Mouse (Mus musculus): ENCODE measurements at regions not wholly inside any gene's neighbourhood (a gene's known extent, or its start where the extent isn't known, plus 50 kb on each side); places are given as distances from the start of the nearest gene placed in this dataset.

DNA sequence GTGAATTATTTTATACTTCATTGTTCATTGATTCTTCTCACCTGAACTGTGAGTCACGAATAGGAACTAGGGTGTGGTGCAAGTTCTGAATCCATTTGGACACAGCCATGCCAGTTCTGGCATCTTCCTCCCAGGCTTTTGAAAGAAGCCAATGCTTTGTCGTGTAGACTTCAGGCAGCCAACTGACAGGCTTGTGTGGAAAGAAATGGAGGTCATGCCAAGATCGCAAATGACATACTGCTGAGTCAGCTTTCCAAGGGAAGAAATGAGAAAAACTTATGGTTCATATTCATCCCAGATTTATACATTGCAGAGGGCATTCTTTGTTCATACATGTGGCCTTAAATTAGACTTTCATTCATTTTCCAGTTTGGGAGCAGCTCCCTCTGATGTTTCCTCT is 285.8 kb upstream of the Ndst3 start:
- Histone ChIP-seq H3K27me3 (ENCODE audit: control insufficient read depth, insufficient read depth, low read length) (no peaks in the 10 kb centered on the region), H3K4me2 (replicated peaks; ENCODE audit: low read depth, low read length) (no peak overlapping the region), H3K27ac (ENCODE audit: low read depth, low read length) (no peak overlapping the region), H3K4me1 (replicated peaks; ENCODE audit: control insufficient read depth, insufficient read depth, low read length) (no peaks in the 10 kb centered on the region), H3K9me3 (ENCODE audit: control insufficient read depth, low read length) (no peaks in the 10 kb centered on the region), H3K36me3 (ENCODE audit: control insufficient read depth, insufficient read depth, low read length) (no peaks in the 10 kb centered on the region), H3K4me3 (ENCODE audit: low read depth, low read length) (no peak overlapping the region), H3K9ac (ENCODE audit: low read depth, low read length) (no peak overlapping the region)
- ATAC-seq (ENCODE audit: low FRiP score): no peak
- 83% methylated on average over 3 of the region's 3 CpGs for WGBS
- no peak for DNase-seq (ENCODE audit: low spot score)

DNA sequence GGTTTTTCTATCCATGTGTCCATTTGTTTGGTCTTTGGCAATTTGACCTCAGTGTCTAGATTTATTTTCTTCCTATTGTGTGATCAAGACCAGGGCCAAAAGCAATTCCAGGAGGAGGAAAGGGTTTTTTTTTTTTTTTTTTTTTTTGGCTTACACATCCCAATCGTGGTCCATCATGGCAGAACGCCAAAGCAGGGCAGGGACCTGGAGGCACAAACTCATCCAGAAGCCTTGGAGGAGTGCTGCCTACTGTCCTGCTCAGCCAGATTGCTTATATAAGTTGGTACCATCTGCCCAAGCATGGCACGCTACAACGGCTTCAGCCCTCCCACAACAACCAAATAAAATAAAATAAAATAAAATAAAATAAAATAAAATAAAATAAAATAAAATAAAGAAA is 286.5 kb upstream of the Ndst3 start:
- no peak overlapping the region for H3K4me2 ChIP-seq (replicated peaks; ENCODE audit: low read depth, low read length)
- DNase-seq (ENCODE audit: low spot score): no peak
- no peaks in the 10 kb centered on the region for H3K9me3 ChIP-seq (ENCODE audit: control insufficient read depth, low read length)
- ATAC-seq (ENCODE audit: low FRiP score): no peak
- no peaks in the 10 kb centered on the region for H3K27me3 ChIP-seq (ENCODE audit: control insufficient read depth, insufficient read depth, low read length)
- H3K4me3 ChIP-seq (ENCODE audit: low read depth, low read length): no peak overlapping the region
- WGBS: 90% methylated on average over 4 of the region's 4 CpGs
- H3K9ac ChIP-seq (ENCODE audit: low read depth, low read length): no peak overlapping the region
- no peaks in the 10 kb centered on the region for H3K4me1 ChIP-seq (replicated peaks; ENCODE audit: control insufficient read depth, insufficient read depth, low read length)
- H3K27ac ChIP-seq (ENCODE audit: low read depth, low read length): no peak overlapping the region
- H3K36me3 ChIP-seq (ENCODE audit: control insufficient read depth, insufficient read depth, low read length): no peaks in the 10 kb centered on the region

GRCm38 (mm10) chr3:123983045-123983444 is 292.4 kb upstream of the Ndst3 start:
- Histone ChIP-seq H3K9ac (ENCODE audit: low read depth, low read length) (no peak overlapping the region), H3K27me3 (ENCODE audit: control insufficient read depth, insufficient read depth, low read length) (no peaks in the 10 kb centered on the region), H3K36me3 (ENCODE audit: control insufficient read depth, insufficient read depth, low read length) (no peaks in the 10 kb centered on the region), H3K27ac (ENCODE audit: low read depth, low read length) (no peak overlapping the region), H3K4me3 (ENCODE audit: low read depth, low read length) (no peak overlapping the region), H3K4me1 (replicated peaks; ENCODE audit: control insufficient read depth, insufficient read depth, low read length) (no peaks in the 10 kb centered on the region), H3K9me3 (ENCODE audit: control insufficient read depth, low read length) (no peaks in the 10 kb centered on the region), H3K4me2 (replicated peaks; ENCODE audit: low read depth, low read length) (no peak overlapping the region)
- ATAC-seq (ENCODE audit: low FRiP score) (no peak), DNase-seq (ENCODE audit: low spot score) (no peak)

- no peaks in the 10 kb centered on the region for H3K4me1 ChIP-seq (replicated peaks; ENCODE audit: control insufficient read depth, insufficient read depth, low read length)
- H3K27me3 ChIP-seq (ENCODE audit: control insufficient read depth, insufficient read depth, low read length): no peaks in the 10 kb centered on the region
- no peak overlapping the region for H3K4me2 ChIP-seq (replicated peaks; ENCODE audit: low read depth, low read length)
- no peak overlapping the region for H3K27ac ChIP-seq (ENCODE audit: low read depth, low read length)
- DNase-seq (ENCODE audit: low spot score) (no peak), ATAC-seq (ENCODE audit: low FRiP score) (no peak)
- H3K9me3 ChIP-seq (ENCODE audit: control insufficient read depth, low read length): no peaks in the 10 kb centered on the region
- H3K4me3 ChIP-seq (ENCODE audit: low read depth, low read length): no peak overlapping the region
- no peaks in the 10 kb centered on the region for H3K36me3 ChIP-seq (ENCODE audit: control insufficient read depth, insufficient read depth, low read length)
- WGBS: 80% methylated on average over 1 of the region's 1 CpGs
- H3K9ac ChIP-seq (ENCODE audit: low read depth, low read length): no peak overlapping the region
Measured at GRCm38 (mm10) chr3:123983530-123983929, 292.9 kb upstream of the Ndst3 start.

DNA sequence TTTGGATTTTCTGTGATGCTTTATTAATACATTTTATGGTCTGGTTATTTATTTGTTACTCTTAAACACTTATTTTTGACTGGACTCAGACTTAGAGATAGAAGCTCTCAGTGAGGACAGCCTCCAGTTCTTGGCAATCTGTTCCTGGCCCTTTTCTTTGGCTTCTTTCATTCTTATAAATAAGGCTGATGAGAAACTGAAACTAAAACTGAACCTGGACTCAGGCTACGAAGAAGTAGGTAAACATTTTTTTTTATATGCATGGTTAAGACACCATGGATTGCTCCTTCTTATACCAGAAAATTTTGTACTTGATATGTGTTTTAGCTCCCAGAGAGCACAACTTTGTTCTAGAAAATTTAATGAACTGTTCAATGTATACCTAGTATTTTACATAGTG is 293.4 kb upstream of the Ndst3 start:
- Histone ChIP-seq H3K27ac (ENCODE audit: low read depth, low read length) (no peak overlapping the region), H3K9me3 (ENCODE audit: control insufficient read depth, low read length) (no peaks in the 10 kb centered on the region), H3K4me1 (replicated peaks; ENCODE audit: control insufficient read depth, insufficient read depth, low read length) (no peaks in the 10 kb centered on the region), H3K4me3 (ENCODE audit: low read depth, low read length) (no peak overlapping the region), H3K36me3 (ENCODE audit: control insufficient read depth, insufficient read depth, low read length) (no peaks in the 10 kb centered on the region), H3K9ac (ENCODE audit: low read depth, low read length) (no peak overlapping the region), H3K27me3 (ENCODE audit: control insufficient read depth, insufficient read depth, low read length) (no peaks in the 10 kb centered on the region), H3K4me2 (replicated peaks; ENCODE audit: low read depth, low read length) (no peak overlapping the region)
- WGBS: 74% methylated on average over 1 of the region's 1 CpGs
- ATAC-seq (ENCODE audit: low FRiP score): no peak
- DNase-seq (ENCODE audit: low spot score): no peak

GRCm38 (mm10) chr3:123999957-124000616 is 309.4 kb upstream of the Ndst3 start:
- Histone ChIP-seq H3K9me3 (ENCODE audit: control insufficient read depth, low read length) (no peaks in the 10 kb centered on the region), H3K4me2 (replicated peaks; ENCODE audit: low read depth, low read length) (no peak overlapping the region), H3K9ac (ENCODE audit: low read depth, low read length) (no peak overlapping the region), H3K27ac (ENCODE audit: low read depth, low read length) (no peak overlapping the region), H3K27me3 (ENCODE audit: control insufficient read depth, insufficient read depth, low read length) (no peaks in the 10 kb centered on the region), H3K36me3 (ENCODE audit: control insufficient read depth, insufficient read depth, low read length) (no peaks in the 10 kb centered on the region), H3K4me1 (replicated peaks; ENCODE audit: control insufficient read depth, insufficient read depth, low read length) (no peaks in the 10 kb centered on the region), H3K4me3 (ENCODE audit: low read depth, low read length) (no peak overlapping the region)
- no peak for DNase-seq (ENCODE audit: low spot score)
- 86% methylated on average over 3 of the region's 3 CpGs for WGBS
- ATAC-seq (ENCODE audit: low FRiP score): no peak

DNA sequence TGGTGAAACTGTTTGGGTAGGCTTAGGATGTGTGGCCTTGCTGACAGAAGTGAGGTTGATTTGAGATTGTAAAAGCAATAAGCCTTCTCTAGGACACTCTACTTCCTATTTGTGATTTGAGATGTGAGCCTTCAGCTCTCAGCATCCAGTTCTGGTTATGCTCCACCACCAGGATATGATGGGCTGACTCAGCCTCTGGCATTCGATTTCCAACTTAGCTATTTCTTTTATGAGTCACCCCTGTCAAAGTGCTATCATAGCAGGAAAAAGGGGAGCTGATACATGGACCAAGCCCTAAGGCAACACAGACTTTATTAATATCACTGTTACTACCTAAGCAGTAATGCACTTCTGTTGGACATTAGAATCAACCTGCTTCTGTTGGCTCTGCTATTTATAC is 310.2 kb upstream of the Ndst3 start:
- no peaks in the 10 kb centered on the region for H3K27me3 ChIP-seq (ENCODE audit: control insufficient read depth, insufficient read depth, low read length)
- ATAC-seq (ENCODE audit: low FRiP score): no peak
- H3K27ac ChIP-seq (ENCODE audit: low read depth, low read length): no peak overlapping the region
- no peaks in the 10 kb centered on the region for H3K36me3 ChIP-seq (ENCODE audit: control insufficient read depth, insufficient read depth, low read length)
- no peak overlapping the region for H3K9ac ChIP-seq (ENCODE audit: low read depth, low read length)
- WGBS: 76% methylated on average over 1 of the region's 1 CpGs
- no peak for DNase-seq (ENCODE audit: low spot score)
- H3K9me3 ChIP-seq (ENCODE audit: control insufficient read depth, low read length): no peaks in the 10 kb centered on the region
- no peaks in the 10 kb centered on the region for H3K4me1 ChIP-seq (replicated peaks; ENCODE audit: control insufficient read depth, insufficient read depth, low read length)
- H3K4me3 ChIP-seq (ENCODE audit: low read depth, low read length): no peak overlapping the region
- no peak overlapping the region for H3K4me2 ChIP-seq (replicated peaks; ENCODE audit: low read depth, low read length)

DNA sequence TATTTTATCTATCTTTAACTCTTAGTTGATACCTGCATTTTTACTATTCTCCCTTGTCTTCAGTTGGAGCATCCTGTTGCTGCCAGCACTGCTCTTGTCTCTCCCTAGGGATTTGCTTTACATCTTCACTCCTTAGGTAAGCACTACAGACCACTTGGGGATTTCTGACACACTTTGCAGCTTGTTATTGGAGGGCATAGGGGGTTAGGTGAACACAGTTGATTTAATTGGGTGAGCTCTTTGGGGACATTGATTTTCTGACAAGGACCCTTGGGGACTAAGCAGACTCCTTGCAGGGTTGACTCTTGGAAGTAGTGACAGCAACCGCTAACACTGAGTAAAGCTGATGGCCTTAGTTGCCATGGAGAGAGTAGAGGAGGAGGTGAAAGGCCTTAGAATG is 309.0 kb upstream of the Tram1l1 start:
- no peaks in the 10 kb centered on the region for H3K9me3 ChIP-seq (ENCODE audit: control insufficient read depth, low read length)
- no peaks in the 10 kb centered on the region for H3K27me3 ChIP-seq (ENCODE audit: control insufficient read depth, insufficient read depth, low read length)
- H3K4me3 ChIP-seq (ENCODE audit: low read depth, low read length): no peak overlapping the region
- no peak overlapping the region for H3K27ac ChIP-seq (ENCODE audit: low read depth, low read length)
- 77% methylated on average over 1 of the region's 1 CpGs for WGBS
- H3K36me3 ChIP-seq (ENCODE audit: control insufficient read depth, insufficient read depth, low read length): no peaks in the 10 kb centered on the region
- H3K9ac ChIP-seq (ENCODE audit: low read depth, low read length): no peak overlapping the region
- DNase-seq (ENCODE audit: low spot score) (no peak), ATAC-seq (ENCODE audit: low FRiP score) (no peak)
- no peak overlapping the region for H3K4me2 ChIP-seq (replicated peaks; ENCODE audit: low read depth, low read length)
- H3K4me1 ChIP-seq (replicated peaks; ENCODE audit: control insufficient read depth, insufficient read depth, low read length): no peaks in the 10 kb centered on the region

GRCm38 (mm10) chr3:124018618-124019017 is 302.0 kb upstream of the Tram1l1 start:
- Histone ChIP-seq H3K4me1 (replicated peaks; ENCODE audit: control insufficient read depth, insufficient read depth, low read length) (no peaks in the 10 kb centered on the region), H3K9me3 (ENCODE audit: control insufficient read depth, low read length) (no peaks in the 10 kb centered on the region), H3K36me3 (ENCODE audit: control insufficient read depth, insufficient read depth, low read length) (no peaks in the 10 kb centered on the region), H3K9ac (ENCODE audit: low read depth, low read length) (no peak overlapping the region), H3K27me3 (ENCODE audit: control insufficient read depth, insufficient read depth, low read length) (no peaks in the 10 kb centered on the region), H3K4me2 (replicated peaks; ENCODE audit: low read depth, low read length) (no peak overlapping the region), H3K4me3 (ENCODE audit: low read depth, low read length) (no peak overlapping the region), H3K27ac (ENCODE audit: low read depth, low read length) (no peak overlapping the region)
- WGBS: 100% methylated on average over 1 of the region's 1 CpGs
- DNase-seq (ENCODE audit: low spot score) (no peak), ATAC-seq (ENCODE audit: low FRiP score) (no peak)
